In genomic region chr10:105573908-105574694, GRCm38 (mm10) we compare ENCODE assay signal across 8 mouse cellular contexts. TPM values are rescaled to one million over a fixed set of nuclear protein-coding genes. Genes with fewer than 3 reads are reported as not detected.
DNase-seq lines count a peak whose midpoint lies in the region; ATAC-seq and TF ChIP-seq lines count a peak whose summit lies in the region.

Gene Tmtc2, minus strand, starts transcription at chr10:105574451.

- peak; percentile 25; the same call in 1 of the 2 replicates for TF ChIP-seq CTCF in liver, embryonic 14.5 days (IDR thresholded peaks at IDR 0.05; ENCODE audit: low read depth)

- H3K4me3 ChIP-seq in forebrain, embryonic 12.5 days (replicated peaks) = peak within 1 kb of the TSS; percentile 68
- H3K4me3 ChIP-seq in heart, embryonic 16.5 days (ENCODE audit: low read length) = peak within 1 kb of the TSS; percentile 77
- H3K4me3 ChIP-seq in liver, embryonic 14.5 days (ENCODE audit: insufficient read depth in 1 of 2, low read depth in 2 of 2, low read length in 2 of 2) = peak within 1 kb of the TSS; percentile 72 to 79
- peak within 1 kb of the TSS; percentile 88 for H3K4me3 ChIP-seq in stomach, embryonic 16.5 days (replicated peaks; ENCODE audit: low read length)

- peaks cover 14% of the 10 kb centered on the region for H3K4me1 ChIP-seq in forebrain, embryonic 12.5 days
- H3K4me1 ChIP-seq in heart, embryonic 16.5 days (ENCODE audit: control insufficient read depth, insufficient read depth, low read length) = peaks cover 11% of the 10 kb centered on the region
- H3K4me1 ChIP-seq in liver, embryonic 14.5 days (replicated peaks; ENCODE audit: control insufficient read depth in 2 of 2, insufficient read depth in 2 of 2, low read length in 1 of 2) = peaks cover 3 to 11% of the 10 kb centered on the region in 2 experiments; a peak in 3 of 4 replicates
- peaks cover 8% of the 10 kb centered on the region; the same call in 1 of the 2 replicates for H3K4me1 ChIP-seq in stomach, embryonic 16.5 days (ENCODE audit: control insufficient read depth, insufficient read depth, low read length)

- H3K9ac ChIP-seq in forebrain, embryonic 12.5 days = peak within 1 kb of the TSS; percentile 80
- H3K9ac ChIP-seq in heart, embryonic 16.5 days (ENCODE audit: low read length) = peak within 1 kb of the TSS; percentile 78
- peak within 1 kb of the TSS; percentile 55 for H3K9ac ChIP-seq in liver, embryonic 14.5 days (replicated peaks)
- H3K9ac ChIP-seq in stomach, embryonic 16.5 days (ENCODE audit: low read length) = peak within 1 kb of the TSS; percentile 85

- ATAC-seq in CD4-positive, CD25-positive, alpha-beta regulatory T cell, adult 4 months = peak; percentile 79
- ATAC-seq in forebrain, embryonic 12.5 days (ENCODE audit: low FRiP score) = peak; percentile 97
- ATAC-seq in heart, embryonic 16.5 days (replicated peaks; ENCODE audit: extremely low read depth, insufficient read depth, low FRiP score) = peak; percentile 96
- peak; percentile 92 for ATAC-seq in liver, embryonic 14.5 days (ENCODE audit: insufficient read depth)
- peak; percentile 97 for ATAC-seq in stomach, embryonic 16.5 days (ENCODE audit: insufficient read depth, low FRiP score)

- H3K27ac ChIP-seq in forebrain, embryonic 12.5 days = peak within 1 kb of the TSS; percentile 80
- peak within 1 kb of the TSS; percentile 73 for H3K27ac ChIP-seq in heart, embryonic 16.5 days (ENCODE audit: low read length)
- H3K27ac ChIP-seq in liver, embryonic 14.5 days = no peak within 1 kb of the TSS
- H3K27ac ChIP-seq in stomach, embryonic 16.5 days (ENCODE audit: low read length) = peak within 1 kb of the TSS; percentile 88

- H3K27me3 ChIP-seq in forebrain, embryonic 12.5 days = peaks cover 19% of the 10 kb centered on the region
- no peaks in the 10 kb centered on the region for H3K27me3 ChIP-seq in heart, embryonic 16.5 days (ENCODE audit: control insufficient read depth, insufficient read depth, low read length)
- peaks cover 4% of the 10 kb centered on the region for H3K27me3 ChIP-seq in liver, embryonic 14.5 days (ENCODE audit: control insufficient read depth, insufficient read depth, low read length)
- H3K27me3 ChIP-seq in stomach, embryonic 16.5 days (ENCODE audit: control insufficient read depth, insufficient read depth, low read length) = no peaks in the 10 kb centered on the region

- no peak for TF ChIP-seq EP300 in liver, embryonic 14.5 days (IDR thresholded peaks at IDR 0.05; ENCODE audit: low read depth)

- no peaks in the 10 kb centered on the region for H3K36me3 ChIP-seq in forebrain, embryonic 12.5 days (replicated peaks)
- no peaks in the 10 kb centered on the region for H3K36me3 ChIP-seq in heart, embryonic 16.5 days (ENCODE audit: control insufficient read depth, insufficient read depth)
- no peaks in the 10 kb centered on the region for H3K36me3 ChIP-seq in liver, embryonic 14.5 days (replicated peaks; ENCODE audit: control insufficient read depth, insufficient read depth, low read depth)
- no peaks in the 10 kb centered on the region for H3K36me3 ChIP-seq in stomach, embryonic 16.5 days (ENCODE audit: control insufficient read depth, insufficient read depth, low read length)

- peak within 1 kb of the TSS; percentile 92 for H3K4me2 ChIP-seq in forebrain, embryonic 12.5 days
- H3K4me2 ChIP-seq in heart, embryonic 16.5 days (ENCODE audit: low read depth, low read length) = peak within 1 kb of the TSS; percentile 94
- peak within 1 kb of the TSS; percentile 99 for H3K4me2 ChIP-seq in liver, embryonic 14.5 days (ENCODE audit: low read depth)
- H3K4me2 ChIP-seq in stomach, embryonic 16.5 days (ENCODE audit: low read depth, low read length) = peak within 1 kb of the TSS; percentile 97

- peak; percentile 63 for DNase-seq in c-Kit-positive CD71-positive TER-119-negative erythroid progenitor cells, embryonic 14.5 days (ENCODE audit: low read depth)
- DNase-seq in kidney, postnatal 25 days = peak; percentile 88 to 91
- DNase-seq in liver, embryonic 14.5 days (ENCODE audit: low read depth in 3 of 3, low spot score in 3 of 3) = peak; percentile 50 to 56 (median 56)
- DNase-seq in neural tube, embryonic 10.5 days (ENCODE audit: extremely low spot score, low spot score) = peak; percentile 90

- under 1% methylated on average over 47 of the region's 61 CpGs for WGBS in forebrain, embryonic 12.5 days
- under 1% methylated on average over 58 of the region's 61 CpGs for WGBS in heart, embryonic 16.5 days
- 1% methylated on average over 56 of the region's 61 CpGs for WGBS in liver, embryonic 14.5 days (ENCODE audit: insufficient replicate concordance)
- WGBS in stomach, embryonic 16.5 days = under 1% methylated on average over 60 of the region's 61 CpGs

- no peaks in the 10 kb centered on the region for H3K9me3 ChIP-seq in forebrain, embryonic 12.5 days
- no peaks in the 10 kb centered on the region for H3K9me3 ChIP-seq in heart, embryonic 16.5 days (replicated peaks; ENCODE audit: control insufficient read depth, low read length)
- no peaks in the 10 kb centered on the region for H3K9me3 ChIP-seq in liver, embryonic 14.5 days (ENCODE audit: control insufficient read depth, low read length)
- H3K9me3 ChIP-seq in stomach, embryonic 16.5 days (replicated peaks; ENCODE audit: control insufficient read depth, low read length) = no peaks in the 10 kb centered on the region

RNA-seq across cellular contexts. Expression of gene Tmtc2, which starts in this region (rescaled TPM):
- polyA plus RNA-seq in CD4-positive, CD25-positive, alpha-beta regulatory T cell, adult 4 months (2017; shearing (Covaris generic)) = under 1 TPM in 1 of 2 experiments, not detected in 1; 0.39 TPM
- 9.6 and 10.3 TPM in 2 replicates for polyA plus RNA-seq in forebrain, embryonic 12.5 days (2016; fragmentation: Nextera tagmentation; extraction: Ambion mirVana)
- polyA plus RNA-seq in heart, embryonic 16.5 days (2015; fragmentation: Nextera tagmentation; extraction: Ambion mirVana) = 2.1 and 2.9 TPM in 2 replicates
- 0.32 and 0.44 TPM in 2 replicates for polyA plus RNA-seq in liver, embryonic 14.5 days (2012; rRNA removed)
- polyA plus RNA-seq in liver, embryonic 14.5 days (2014; fragmentation: Nextera tagmentation; extraction: Ambion mirVana) = 0.33 and 0.42 TPM in 2 replicates
- 8.9 and 9.6 TPM in 2 replicates for polyA plus RNA-seq in stomach, embryonic 16.5 days (2015; fragmentation: Nextera tagmentation; extraction: Ambion mirVana)

Comparison
In these comparisons a context has a peak if more than half of its experiments do, and no peak if none do; other contexts are left out.
1. Peak in ATAC-seq in CD4-positive, CD25-positive, alpha-beta regulatory T cell, adult 4 months; RNA of the gene not detected or under 1 TPM.
2. Peak in DNase-seq, ATAC-seq, H3K4me3 ChIP-seq, H3K9ac ChIP-seq and H3K4me2 ChIP-seq in liver, embryonic 14.5 days; RNA of the gene not detected or under 1 TPM.